Mouse (Mus musculus): ENCODE data around the gene Six4.
"Not testable (repeated sequence)": the region's sequence is repeated elsewhere in the genome, so short reads cannot be mapped to it uniquely, and the experiment has no call there.

The Six4 gene

DNA sequence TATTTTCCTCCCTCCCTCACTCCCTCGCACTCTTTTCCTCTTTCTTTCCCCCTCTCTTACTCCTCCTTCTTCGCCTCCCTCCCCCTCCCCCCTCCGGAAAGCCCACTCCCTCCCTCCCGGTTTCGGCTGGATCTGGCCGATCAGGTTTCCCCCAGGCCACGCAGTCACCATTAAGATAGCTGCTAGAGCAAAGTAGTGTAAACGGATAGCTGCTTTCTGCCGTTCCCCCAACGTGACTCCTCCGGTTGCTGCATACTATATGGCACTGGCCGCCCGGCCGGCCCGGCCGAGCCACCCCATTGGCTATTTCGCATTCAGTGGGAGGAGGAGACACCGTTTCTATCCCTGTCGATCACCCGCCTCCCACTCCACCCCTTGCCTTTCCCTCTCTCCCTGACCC is at the start of gene Six4:
Six4 (minus strand) TSS at position 261 of the 400 bp plus-strand sequence.
- CTCF ChIA-PET = interaction anchor here (0.6 to 1.7 kb wide), 7 partner anchors 18 to 456 kb away, joined by 3 to 9 read pairs (median 5); no protein-coding TSS in a partner anchor
- POLR2A ChIA-PET = interaction anchor here (0.6 to 3.8 kb wide), 46 partner anchors 9 to 1282 kb away, joined by 3 to 54 read pairs (median 4); partner anchors contain the start of genes Mnat1 (in 3 of the 4), Daam1 (in 1 of the 4), Slc38a6 (in 1 of the 4) and Trmt5 (in 1 of the 4)

DNA sequence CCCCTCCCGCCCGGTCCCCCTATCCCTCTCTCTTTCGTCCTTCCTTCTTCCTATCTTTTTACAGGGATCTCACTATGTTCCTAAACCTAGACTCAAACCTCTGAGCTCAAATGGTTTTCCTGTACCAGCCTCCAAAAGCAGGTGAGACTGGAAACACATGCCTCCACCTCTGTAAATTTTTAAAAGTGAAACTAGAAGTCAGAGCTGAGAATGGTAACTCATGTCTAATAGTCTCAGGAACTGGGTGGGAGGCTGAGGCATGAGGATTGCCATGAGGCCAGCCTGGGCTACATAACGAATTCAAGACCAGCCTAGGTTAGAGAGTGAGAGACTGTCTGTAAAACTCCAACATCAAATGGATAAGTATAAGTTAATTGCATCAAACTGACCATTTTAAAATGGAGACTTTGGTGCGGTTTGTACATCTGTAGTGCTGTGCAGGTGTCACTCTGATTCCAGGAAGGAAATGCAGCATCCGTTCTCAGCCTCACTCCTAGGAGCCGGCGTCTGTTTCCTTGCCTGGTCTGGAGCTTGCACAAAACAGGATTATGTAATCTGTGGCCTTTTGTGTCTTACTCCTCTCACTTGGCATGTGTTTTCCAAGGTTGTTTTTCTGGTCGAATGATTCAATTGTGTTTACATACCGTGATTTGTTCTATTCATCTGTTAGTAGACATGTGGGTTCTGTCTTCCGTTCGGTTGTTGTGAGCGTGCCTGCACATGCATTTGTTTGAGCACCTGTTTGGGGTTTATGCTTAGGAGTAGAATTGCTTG is 49.3 kb upstream of the Six4 start:
- POLR2A ChIA-PET = interaction anchor here in 1 of 4 experiments (0.6 kb wide), 1 partner anchor 413 kb away, joined by 6 read pairs; no protein-coding TSS in a partner anchor
- CTCF ChIA-PET = interaction anchor here in 2 of 4 experiments (0.5 to 0.6 kb wide), 2 partner anchors 49 to 114 kb away, joined by 4 to 5 read pairs; partner anchors contain the start of gene Six4 (in 1 of the 2)

DNA sequence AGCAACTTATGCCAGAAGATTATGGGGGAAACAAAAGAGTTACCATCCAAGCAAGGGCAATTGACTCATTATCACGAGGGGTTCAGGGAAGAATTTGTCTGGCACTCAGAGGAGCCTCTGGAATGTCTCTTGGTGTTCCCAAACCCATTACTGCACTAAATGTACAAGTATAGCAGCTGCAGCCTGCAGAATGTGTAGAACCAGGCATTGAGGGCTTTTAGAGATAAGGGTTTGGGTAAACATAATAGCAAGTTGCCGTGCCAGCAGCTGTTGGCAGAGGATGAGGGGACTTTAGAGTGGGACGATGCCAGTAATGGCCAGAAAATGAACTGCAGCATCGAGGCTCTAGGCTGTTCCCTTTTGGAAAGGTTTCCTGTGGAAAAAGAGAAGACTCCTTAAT is 47.1 kb upstream of the Six4 start:
- CTCF ChIA-PET = no interaction called here
- POLR2A ChIA-PET = no interaction called here

DNA sequence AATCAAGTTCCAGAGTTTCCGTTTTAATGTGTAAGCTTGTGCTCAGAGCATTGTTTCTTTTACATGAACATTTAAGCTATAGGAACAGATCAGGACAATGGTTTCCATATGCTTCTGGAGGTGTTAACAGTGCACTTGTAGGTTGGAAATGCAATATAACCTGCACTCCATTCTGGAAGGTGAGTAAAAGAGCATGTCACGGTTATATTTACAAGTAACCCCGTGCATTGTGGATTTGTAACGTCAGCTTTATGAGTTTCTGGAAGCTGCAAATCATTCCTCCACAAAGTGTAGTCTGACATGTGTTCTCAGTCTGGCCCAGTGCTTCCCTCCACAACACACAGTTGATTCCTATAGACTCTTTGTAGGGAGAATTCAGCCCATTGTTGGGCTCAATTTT is 40.9 kb upstream of the Six4 start:
- ChIA-PET CTCF (no interaction called here), POLR2A (interaction anchor here in 1 of 4 experiments (1.1 kb wide), 1 partner anchor 133 kb away, joined by 3 read pairs; no protein-coding TSS in a partner anchor)

DNA sequence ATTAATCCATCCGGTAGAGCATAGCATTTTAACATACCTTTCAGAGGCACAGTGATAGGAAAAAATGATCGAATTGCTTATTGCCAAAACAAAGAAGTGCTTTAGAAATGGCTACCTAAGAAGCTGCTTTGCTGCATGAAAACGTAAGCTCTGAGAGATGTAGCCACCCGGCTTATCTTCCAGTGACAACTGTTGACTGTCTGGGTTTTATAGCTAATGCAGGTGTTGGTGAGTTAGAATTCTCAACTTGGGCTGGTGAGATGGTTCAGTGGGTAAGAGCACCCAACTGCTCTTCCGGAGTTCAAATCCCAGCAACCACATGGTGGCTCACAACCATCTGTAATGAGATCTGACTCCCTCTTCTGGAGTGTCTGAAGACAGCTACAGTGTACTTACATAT is 37.8 kb upstream of the Six4 start:
- ChIA-PET POLR2A (interaction anchor here in 2 of 4 experiments (0.6 to 0.7 kb wide), 2 partner anchors 9 to 240 kb away, joined by 3 to 4 read pairs; no protein-coding TSS in a partner anchor), CTCF (interaction anchor here in 1 of 4 experiments (0.6 to 0.7 kb wide), 2 partner anchors 130 to 1056 kb away, joined by 4 to 5 read pairs; no protein-coding TSS in a partner anchor)

DNA sequence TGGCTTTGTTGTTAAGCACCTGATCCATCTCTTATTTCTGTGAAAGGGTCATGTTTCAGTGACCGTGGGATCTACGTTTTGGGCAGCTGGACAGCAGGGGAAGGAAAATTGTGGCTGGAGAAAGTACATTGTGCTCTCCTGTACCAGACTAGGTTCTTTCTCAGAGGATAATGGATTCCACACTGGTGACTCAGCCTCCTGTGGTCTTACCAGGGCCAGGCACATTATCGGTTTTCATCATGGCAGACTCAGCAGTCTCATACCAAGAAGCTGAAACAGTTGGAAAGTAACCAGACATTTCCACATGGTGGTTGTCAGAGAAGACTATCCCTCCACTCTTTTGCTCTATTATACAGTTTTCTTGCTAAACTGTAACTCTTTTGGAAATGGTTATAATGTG is 34.0 kb upstream of the Six4 start:
- ChIA-PET CTCF (interaction anchor here in 1 of 4 experiments (0.5 kb wide), 1 partner anchor 856 kb away, joined by 3 read pairs; no protein-coding TSS in a partner anchor), POLR2A (interaction anchor here in 1 of 4 experiments (0.6 kb wide), 1 partner anchor 29 kb away, joined by 6 read pairs; no protein-coding TSS in a partner anchor)

DNA sequence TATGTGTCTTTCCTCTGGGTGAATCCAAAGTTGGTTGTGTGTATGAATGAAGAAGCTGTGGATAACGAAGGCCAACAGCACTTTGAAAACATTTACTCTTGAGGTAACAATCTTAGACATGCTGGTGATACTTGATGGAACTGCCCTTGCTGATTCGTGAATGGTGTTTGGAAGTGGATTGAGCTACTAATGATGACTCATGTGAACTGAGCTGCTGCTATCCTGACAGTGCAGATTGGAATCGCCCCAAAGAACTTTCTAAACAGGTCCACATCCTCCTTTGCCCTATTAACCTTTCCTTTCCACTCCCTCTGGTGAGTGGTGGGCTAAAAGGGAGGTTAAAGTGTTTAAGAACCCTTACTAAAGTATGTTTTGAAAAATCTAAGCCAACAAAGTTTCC is 27.5 kb upstream of the Six4 start:
- POLR2A ChIA-PET = interaction anchor here in 2 of 4 experiments (1.0 to 1.5 kb wide), 2 partner anchors 10 to 183 kb away, joined by 3 to 4 read pairs; no protein-coding TSS in a partner anchor
- CTCF ChIA-PET = no interaction called here

DNA sequence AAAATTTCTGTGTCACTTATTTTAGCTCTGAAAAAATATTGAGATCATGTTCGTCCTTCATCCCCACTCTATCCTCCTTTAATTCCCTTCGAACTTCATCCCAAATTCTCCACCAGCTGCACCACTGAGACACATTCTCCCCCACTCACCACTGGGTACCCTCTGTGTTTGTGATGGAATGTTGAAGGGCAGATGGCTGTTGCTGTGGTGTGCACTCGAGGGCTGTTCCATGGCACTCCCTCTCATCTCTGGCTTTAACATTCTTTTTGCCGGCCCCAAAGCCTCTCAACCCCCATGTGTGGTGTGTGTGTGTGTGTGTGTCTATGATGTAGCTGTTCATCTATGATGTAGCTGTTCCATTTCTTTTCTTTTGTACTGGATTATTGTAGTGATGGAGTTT is 12.0 kb upstream of the Six4 start:
- ChIA-PET CTCF (interaction anchor here in 2 of 4 experiments (0.6 kb wide), 2 partner anchors 104 to 249 kb away, joined by 4 to 13 read pairs; no protein-coding TSS in a partner anchor), POLR2A (interaction anchor here in 2 of 4 experiments (0.6 to 4.0 kb wide), 4 partner anchors 12 to 75 kb away, joined by 3 to 30 read pairs (median 3); partner anchors contain the start of gene Six4 (in 1 of the 2))

DNA sequence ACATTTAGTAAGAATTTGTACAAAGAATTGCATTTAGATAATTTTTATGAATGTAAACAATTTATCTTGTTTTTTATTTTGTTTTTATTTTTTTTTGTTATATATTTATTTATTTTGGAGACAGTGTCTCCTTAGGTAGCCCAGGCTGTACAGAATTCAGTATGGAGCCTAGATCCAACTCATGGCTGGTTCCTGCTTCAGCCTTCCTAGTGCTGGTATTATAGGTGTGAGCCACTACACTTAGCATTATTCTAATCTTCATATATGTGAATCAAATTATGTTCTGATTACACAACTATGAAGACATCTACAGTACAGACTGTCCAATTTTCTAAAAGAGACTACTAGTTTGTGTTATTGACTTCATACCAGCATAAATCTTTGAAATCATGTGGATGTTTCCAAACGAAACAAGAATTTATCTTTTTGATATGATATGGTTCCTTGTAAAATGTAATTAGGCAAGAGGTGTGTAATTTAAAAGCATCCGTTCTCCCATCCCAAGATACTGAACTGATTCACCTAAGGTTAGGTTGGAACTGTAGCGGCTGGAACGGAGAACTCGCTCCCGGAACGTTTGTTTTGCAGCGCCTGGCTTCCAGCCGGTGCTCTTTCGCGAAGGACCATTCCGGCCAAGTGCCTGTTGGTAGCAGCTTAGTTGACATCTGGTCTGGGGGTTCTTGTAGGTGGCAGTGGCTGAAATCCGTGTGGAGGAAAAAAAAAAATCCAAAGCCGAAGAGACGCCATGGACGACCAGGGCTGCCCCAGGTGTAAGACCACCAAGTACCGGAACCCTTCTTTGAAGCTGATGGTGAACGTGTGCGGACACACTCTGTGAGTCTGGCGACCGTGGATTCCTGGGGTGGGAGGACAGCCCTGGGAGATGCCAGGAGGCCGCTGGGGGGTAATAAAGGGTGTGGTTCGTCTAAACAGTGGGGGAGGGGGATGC is 10.1 kb upstream of the Six4 start, which contains the start of gene Mnat1:
Mnat1 (plus strand) TSS at position 625 of the 949 bp plus-strand sequence.
- CTCF ChIA-PET = interaction anchor here in 2 of 4 experiments (0.6 to 0.8 kb wide), 2 partner anchors 73 to 394 kb away, joined by 3 to 5 read pairs; no protein-coding TSS in a partner anchor
- POLR2A ChIA-PET = interaction anchor here (0.5 to 4.0 kb wide), 12 partner anchors 9 to 333 kb away, joined by 3 to 30 read pairs (median 4); partner anchors contain the start of gene Six4 (in 3 of the 4)

DNA sequence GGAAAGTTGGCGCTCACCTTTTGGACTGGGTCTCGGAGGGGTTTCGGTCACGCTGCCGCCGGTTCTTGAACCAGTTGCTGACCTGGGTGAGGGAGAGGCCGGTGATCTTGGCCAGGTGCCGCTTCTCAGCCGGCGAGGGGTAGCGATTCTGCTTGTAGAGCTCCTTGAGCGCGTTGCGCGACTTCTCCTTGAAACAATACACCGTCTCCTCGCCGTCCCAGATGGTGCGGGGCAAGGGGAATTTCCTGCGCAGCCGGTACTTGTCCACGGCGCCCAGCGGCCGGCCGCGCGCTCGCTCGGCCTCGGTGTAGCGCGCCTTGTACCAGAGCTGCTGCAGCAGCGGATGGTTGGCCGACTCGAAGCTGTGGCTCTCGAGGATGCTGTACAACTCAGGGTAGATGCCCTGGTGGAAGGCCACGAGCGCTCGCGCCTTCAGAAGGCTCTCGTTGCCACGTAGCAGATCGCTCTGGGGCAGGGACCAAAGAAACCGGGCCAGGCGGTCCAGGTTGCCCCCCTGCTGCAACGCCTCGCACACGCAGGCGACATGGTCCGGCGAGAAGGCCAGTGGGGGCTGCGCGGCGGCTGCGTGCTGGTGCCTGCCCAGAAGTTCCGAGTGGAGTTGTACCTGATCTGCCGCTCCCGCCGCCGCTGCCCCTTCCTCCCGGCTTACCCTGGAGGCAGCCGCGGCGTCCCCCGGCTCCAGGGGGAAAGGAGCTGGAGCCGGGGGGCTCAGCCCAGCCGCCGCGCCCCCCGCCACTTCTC is 749 bp downstream of the Six4 start:
- POLR2A ChIA-PET = interaction anchor here (0.6 to 3.8 kb wide), 31 partner anchors 9 to 651 kb away, joined by 3 to 54 read pairs (median 7); partner anchors contain the start of gene Mnat1 (in 3 of the 4)
- CTCF ChIA-PET = interaction anchor here in 2 of 4 experiments (0.8 to 1.7 kb wide), 2 partner anchors 92 to 405 kb away, joined by 3 to 8 read pairs; no protein-coding TSS in a partner anchor

DNA sequence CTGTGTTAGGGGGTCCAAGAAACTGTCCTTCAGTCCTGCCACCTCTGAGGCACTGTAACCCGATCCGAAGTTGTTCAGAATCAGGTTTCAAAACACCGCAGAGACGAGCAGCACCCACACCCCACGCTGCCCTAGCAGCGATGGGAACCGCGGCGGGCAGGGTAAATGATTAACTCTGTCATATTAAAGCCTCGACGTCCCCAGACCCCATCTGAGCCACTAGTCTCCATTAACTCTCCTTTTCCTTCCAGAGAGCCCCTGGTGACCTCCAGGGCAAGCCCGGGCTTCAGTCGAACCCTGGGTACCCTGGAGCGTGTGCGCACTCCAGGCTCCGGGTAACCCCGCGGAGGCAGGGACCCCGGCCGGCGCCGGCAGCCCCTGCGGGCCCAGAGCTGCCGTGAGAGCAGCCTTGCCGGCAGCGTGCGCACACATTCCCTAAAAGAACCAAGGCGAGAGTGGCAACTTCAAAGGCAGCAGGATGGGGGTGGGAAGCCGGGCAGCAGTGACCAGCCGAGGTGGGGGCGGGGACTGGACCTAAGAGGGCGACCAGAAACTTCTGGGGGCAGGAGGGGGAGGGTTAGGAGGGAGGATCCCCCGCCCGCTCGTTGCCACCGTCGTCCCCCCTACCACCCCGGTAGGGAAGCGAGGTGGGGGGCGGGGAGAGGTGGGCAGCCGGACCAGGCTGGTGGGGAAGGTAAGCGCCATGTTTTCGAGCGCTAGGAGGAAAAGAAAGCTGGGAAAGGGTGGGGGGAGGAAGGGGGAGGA is 1.5 kb downstream of the Six4 start:
- ChIA-PET CTCF (no interaction called here), POLR2A (interaction anchor here (0.6 to 3.8 kb wide), 17 partner anchors 8 to 650 kb away, joined by 3 to 54 read pairs (median 9); partner anchors contain the start of gene Mnat1 (in 2 of the 4))

DNA sequence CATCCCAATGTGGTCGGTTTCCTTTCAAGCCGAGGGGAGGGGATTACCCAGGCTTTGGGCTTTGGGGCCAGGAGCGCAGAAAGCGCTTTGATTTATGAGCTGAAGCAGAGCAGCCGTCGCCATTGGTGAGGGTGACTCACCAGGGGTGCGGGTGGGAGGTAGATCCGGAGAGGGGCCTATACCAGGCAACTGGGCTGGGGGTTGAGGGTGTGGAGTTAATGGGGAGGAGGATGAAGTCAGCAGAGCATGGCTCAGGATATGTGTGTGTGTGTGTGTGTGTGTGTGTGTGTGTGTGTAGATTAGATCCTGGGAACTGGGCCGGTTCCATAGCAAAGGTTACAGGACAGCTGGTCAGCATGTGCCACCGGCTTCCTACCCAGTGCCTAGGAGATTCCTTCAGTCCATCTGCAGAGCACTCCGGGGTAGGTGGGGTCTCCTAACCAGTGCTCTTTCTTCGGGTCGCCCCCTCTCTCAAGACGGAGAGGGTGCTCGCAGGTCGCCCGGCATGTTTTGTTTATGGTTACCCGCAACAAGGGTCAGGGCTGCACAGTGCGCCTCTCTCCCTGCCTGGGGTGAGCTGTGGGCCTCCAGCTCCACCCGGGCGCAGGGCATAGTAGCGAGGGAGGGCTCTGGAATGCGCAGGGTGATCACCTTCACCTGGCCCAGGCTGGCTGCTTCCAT is 2.7 kb downstream of the Six4 start:
- CTCF ChIA-PET = no interaction called here
- POLR2A ChIA-PET = interaction anchor here in 3 of 4 experiments (0.6 to 3.5 kb wide), 9 partner anchors 12 to 108 kb away, joined by 3 to 20 read pairs (median 3); partner anchors contain the start of gene Mnat1 (in 1 of the 3)

DNA sequence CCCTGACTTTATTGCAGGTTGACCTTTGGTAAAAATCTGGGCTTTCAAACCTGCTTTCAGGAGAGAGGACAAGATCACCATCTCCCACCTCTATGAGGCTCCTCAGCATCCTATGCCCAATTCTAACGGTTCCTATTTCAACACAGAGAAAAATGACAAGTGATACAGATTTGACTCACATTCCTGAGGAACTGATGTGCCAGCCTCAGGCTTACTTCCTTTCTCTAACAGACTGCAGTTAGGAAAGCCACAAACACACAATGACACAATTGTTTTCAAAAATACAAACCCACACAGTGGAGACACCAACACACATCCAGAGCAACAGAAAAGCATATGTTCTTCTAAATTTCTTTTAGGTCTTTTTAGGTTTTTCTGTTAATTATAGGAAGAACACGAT is 5.4 kb downstream of the Six4 start:
- ChIA-PET POLR2A (interaction anchor here in 1 of 4 experiments (0.5 to 1.7 kb wide), 2 partner anchors 30 to 62 kb away, joined by 3 to 4 read pairs; no protein-coding TSS in a partner anchor), CTCF (no interaction called here)

DNA sequence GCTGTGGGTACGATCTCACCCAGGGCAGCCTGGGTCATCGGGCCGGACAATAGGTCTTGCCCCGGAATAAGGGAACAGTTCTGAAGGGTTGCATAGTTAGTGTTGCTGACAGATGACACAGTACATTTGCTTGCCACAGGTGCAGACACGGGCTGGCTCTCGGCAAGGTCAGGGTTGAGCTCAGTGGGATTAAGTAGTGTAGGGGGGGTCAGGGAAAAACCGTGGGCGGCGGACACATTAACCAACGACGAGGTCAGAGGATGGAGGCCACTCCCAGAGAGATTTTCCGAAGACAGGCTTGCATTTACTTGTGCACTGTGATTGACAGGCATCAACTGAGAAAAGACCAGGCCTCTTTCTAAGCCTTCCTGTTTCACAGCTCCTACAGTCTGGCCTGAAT is 9.5 kb downstream of the Six4 start:
- CTCF ChIA-PET = interaction anchor here in 1 of 4 experiments (0.6 kb wide), 1 partner anchor 21 kb away, joined by 3 read pairs; no protein-coding TSS in a partner anchor

DNA sequence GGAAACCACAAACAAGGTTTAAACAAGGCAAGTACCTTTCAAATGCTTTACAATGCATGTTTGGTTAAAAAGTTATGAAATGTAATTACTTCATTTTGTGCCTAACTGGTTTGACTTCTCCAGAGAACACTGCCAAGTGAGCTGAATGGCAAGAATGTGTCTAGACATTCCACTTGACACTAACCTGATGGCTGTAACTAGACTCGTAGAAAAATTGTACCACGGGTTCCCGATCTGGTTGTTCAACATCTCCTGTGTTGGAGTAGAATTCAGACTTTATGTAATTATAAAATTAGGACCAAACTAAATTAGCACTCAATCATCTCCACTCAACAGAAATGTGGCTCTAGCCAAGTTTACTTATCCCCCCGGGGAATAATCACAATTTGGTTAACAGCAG is 14.7 kb downstream of the Six4 start:
- CTCF ChIA-PET = no interaction called here
- POLR2A ChIA-PET = interaction anchor here in 3 of 4 experiments (0.7 to 4.3 kb wide), 9 partner anchors 10 to 46 kb away, joined by 3 to 44 read pairs (median 4); partner anchors contain the start of gene Six4 (in 2 of the 3)

More for the DNA sequence above, 9.5 kb downstream of the Six4 start:
- POLR2A ChIA-PET = interaction anchor here in 3 of 4 experiments (0.9 to 3.1 kb wide), 11 partner anchors 9 to 50 kb away, joined by 3 to 27 read pairs (median 5); partner anchors contain the start of genes Six4 (in 3 of the 3) and Six1 (in 1 of the 3)

DNA sequence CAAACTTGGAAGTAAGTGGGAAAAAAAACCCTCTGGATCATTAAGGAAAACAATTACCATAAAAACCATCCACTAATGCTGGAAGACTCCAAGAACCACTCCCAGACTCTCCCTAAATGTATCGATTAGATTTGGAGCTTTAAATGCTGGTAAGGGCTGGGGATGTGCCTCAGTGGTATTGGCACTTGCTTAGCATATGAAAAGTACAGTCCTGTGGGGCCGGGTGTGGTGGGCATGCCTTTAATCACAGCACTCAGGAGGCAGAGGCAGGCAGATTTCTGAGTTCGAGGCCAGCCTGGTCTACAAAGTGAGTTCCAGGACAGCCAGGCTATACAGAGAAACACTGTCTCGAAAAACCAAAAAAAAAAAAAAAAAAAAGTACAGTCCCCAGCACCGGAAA is 17.1 kb downstream of the Six4 start:
- POLR2A ChIA-PET = interaction anchor here in 3 of 4 experiments (0.5 to 4.3 kb wide), 13 partner anchors 9 to 1011 kb away, joined by 3 to 44 read pairs (median 4); partner anchors contain the start of genes Six4 (in 2 of the 3), Jkamp (in 1 of the 3) and L3hypdh (in 1 of the 3)
- CTCF ChIA-PET = not testable (repeated sequence)

Measured in embryonic stem cell, embryonic (primary cell).